Mouse (Mus musculus): Measurements from ENCODE around the gene Ethe1. TPM values are rescaled to one million over a fixed set of nuclear protein-coding genes. Genes with fewer than 3 reads are reported as not detected.

Ethe1 gene
- polyA plus RNA-seq, 1 experiment from 2014 or later, result 42.9 TPM

GRCm38 (mm10) chr7:24640450-24640849 lies 53.1 kb downstream of the Ethe1 start:
- no peak overlapping the region for H3K9ac ChIP-seq (ENCODE audit: low read length)
- ATAC-seq (replicated peaks; ENCODE audit: low FRiP score, low TSS enrichment, low read depth), result no peak
- H3K36me3 ChIP-seq (ENCODE audit: control insufficient read depth, insufficient read depth, low read length), result no peaks in the 10 kb centered on the region
- no peaks in the 10 kb centered on the region for H3K9me3 ChIP-seq (ENCODE audit: control insufficient read depth, low read length)
- no peak overlapping the region for H3K4me2 ChIP-seq (ENCODE audit: low read length)
- peaks cover 58% of the 10 kb centered on the region for H3K27me3 ChIP-seq (replicated peaks; ENCODE audit: control insufficient read depth, insufficient read depth, low read length)
- 57% methylated on average over 13 of the region's 13 CpGs for WGBS
- no peak for DNase-seq (ENCODE audit: low spot score)
- H3K27ac ChIP-seq (ENCODE audit: low read depth), result no peak overlapping the region
- no peak overlapping the region for H3K4me3 ChIP-seq (ENCODE audit: low read depth, low read length)
- H3K4me1 ChIP-seq (replicated peaks; ENCODE audit: control insufficient read depth, insufficient read depth, low read length), result 0 out of 2 replicates have a peak, but pooled peaks cover 3% of the 10 kb centered on the region

- peak; percentile 80 for DNase-seq (ENCODE audit: low spot score)
- peak; percentile 36; the same call in 1 of the 2 replicates for ATAC-seq (replicated peaks; ENCODE audit: low FRiP score, low TSS enrichment, low read depth)
- Histone ChIP-seq H3K4me3 (ENCODE audit: low read depth, low read length) (no peak overlapping the region), H3K4me2 (ENCODE audit: low read length) (no peak overlapping the region), H3K27ac (ENCODE audit: low read depth) (no peak overlapping the region), H3K9me3 (ENCODE audit: control insufficient read depth, low read length) (no peaks in the 10 kb centered on the region), H3K9ac (ENCODE audit: low read length) (no peak overlapping the region), H3K27me3 (replicated peaks; ENCODE audit: control insufficient read depth, insufficient read depth, low read length) (peaks cover 38% of the 10 kb centered on the region), H3K4me1 (replicated peaks; ENCODE audit: control insufficient read depth, insufficient read depth, low read length) (no peaks in the 10 kb centered on the region), H3K36me3 (ENCODE audit: control insufficient read depth, insufficient read depth, low read length) (no peaks in the 10 kb centered on the region)
- WGBS, result 13% methylated on average over 9 of the region's 9 CpGs
Observed at GRCm38 (mm10) chr7:24642491-24642890, 55.1 kb downstream of the Ethe1 start.

DNA sequence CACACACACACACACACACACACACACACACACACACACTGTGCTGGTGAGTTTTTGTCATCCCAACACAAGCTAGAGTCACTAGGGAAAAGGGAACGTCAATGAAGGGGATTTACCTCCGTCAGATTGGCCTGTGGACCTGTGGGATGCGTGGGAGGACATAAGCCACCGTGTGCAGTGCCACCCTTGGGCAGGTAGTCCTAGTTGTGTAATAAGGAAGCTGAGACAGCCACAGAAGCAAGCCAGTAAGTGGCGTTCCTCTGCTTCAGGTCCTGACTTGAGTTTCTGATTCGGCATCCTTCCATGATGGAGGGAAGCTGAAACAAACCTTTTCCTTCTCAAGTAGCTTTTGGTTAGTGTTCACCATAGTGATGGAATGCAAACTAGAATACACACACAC lies 57.1 kb downstream of the Ethe1 start:
- H3K27ac ChIP-seq (ENCODE audit: low read depth), result no peak overlapping the region
- no peak overlapping the region for H3K4me2 ChIP-seq (ENCODE audit: low read length)
- no peaks in the 10 kb centered on the region for H3K4me1 ChIP-seq (replicated peaks; ENCODE audit: control insufficient read depth, insufficient read depth, low read length)
- ATAC-seq (replicated peaks; ENCODE audit: low FRiP score, low TSS enrichment, low read depth), result no peak
- no peaks in the 10 kb centered on the region for H3K36me3 ChIP-seq (ENCODE audit: control insufficient read depth, insufficient read depth, low read length)
- H3K9me3 ChIP-seq (ENCODE audit: control insufficient read depth, low read length), result no peaks in the 10 kb centered on the region
- no peak overlapping the region for H3K9ac ChIP-seq (ENCODE audit: low read length)
- H3K4me3 ChIP-seq (ENCODE audit: low read depth, low read length), result no peak overlapping the region
- peaks cover 18% of the 10 kb centered on the region for H3K27me3 ChIP-seq (replicated peaks; ENCODE audit: control insufficient read depth, insufficient read depth, low read length)
- no peak for DNase-seq (ENCODE audit: low spot score)
- 82% methylated on average over 6 of the region's 6 CpGs for WGBS

DNA sequence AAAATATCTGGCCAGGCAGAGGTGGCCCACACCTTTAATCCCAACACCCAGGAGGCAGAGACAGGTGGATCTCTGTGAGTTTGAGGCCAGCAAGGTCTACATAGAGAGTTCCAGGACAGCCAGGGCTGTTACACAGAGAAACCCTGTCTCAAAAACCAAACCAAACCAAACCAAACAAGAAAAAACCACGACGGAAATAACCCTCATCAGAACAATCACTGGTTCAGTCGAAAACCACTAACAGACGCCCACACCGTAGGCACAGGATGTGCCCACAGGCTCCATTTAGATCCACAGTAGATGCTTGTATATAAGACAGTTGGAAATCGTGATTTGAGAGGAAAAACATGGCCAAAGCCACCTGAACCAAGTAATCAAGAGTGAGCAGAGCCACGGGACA lies 57.7 kb downstream of the Ethe1 start:
- DNase-seq (ENCODE audit: low spot score) (no peak), ATAC-seq (replicated peaks; ENCODE audit: low FRiP score, low TSS enrichment, low read depth) (no peak)
- Histone ChIP-seq H3K4me1 (replicated peaks; ENCODE audit: control insufficient read depth, insufficient read depth, low read length) (no peaks in the 10 kb centered on the region), H3K27me3 (replicated peaks; ENCODE audit: control insufficient read depth, insufficient read depth, low read length) (peaks cover 13% of the 10 kb centered on the region), H3K4me2 (ENCODE audit: low read length) (no peak overlapping the region), H3K9me3 (ENCODE audit: control insufficient read depth, low read length) (no peaks in the 10 kb centered on the region), H3K9ac (ENCODE audit: low read length) (no peak overlapping the region), H3K36me3 (ENCODE audit: control insufficient read depth, insufficient read depth, low read length) (no peaks in the 10 kb centered on the region), H3K27ac (ENCODE audit: low read depth) (no peak overlapping the region), H3K4me3 (ENCODE audit: low read depth, low read length) (no peak overlapping the region)
- WGBS, result 72% methylated on average over 7 of the region's 7 CpGs

DNA sequence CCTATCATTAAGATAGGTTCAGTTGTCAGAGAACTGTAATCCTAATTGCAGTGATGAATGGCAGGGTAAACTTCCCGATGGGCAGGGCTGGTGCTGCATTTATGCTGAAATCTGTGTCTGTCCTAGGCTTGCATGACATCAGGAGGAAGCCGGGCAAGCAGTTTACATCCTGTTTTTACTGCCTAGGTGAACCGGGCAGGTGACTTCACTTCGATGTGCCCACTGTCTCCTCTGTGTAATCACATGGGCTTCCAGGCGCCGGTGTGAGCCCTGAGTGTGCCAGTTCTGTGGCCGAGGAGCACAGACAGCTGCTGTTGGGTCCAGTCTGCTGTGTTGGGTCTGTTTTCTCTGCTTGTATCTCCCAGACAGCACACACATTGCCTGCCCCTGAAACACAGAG lies 59.1 kb downstream of the Ethe1 start:
- Histone ChIP-seq H3K27me3 (replicated peaks; ENCODE audit: control insufficient read depth, insufficient read depth, low read length) (peaks cover 2% of the 10 kb centered on the region; the same call in 1 of the 2 replicates), H3K4me2 (ENCODE audit: low read length) (no peak overlapping the region), H3K9me3 (ENCODE audit: control insufficient read depth, low read length) (no peaks in the 10 kb centered on the region), H3K36me3 (ENCODE audit: control insufficient read depth, insufficient read depth, low read length) (no peaks in the 10 kb centered on the region), H3K27ac (ENCODE audit: low read depth) (no peak overlapping the region), H3K9ac (ENCODE audit: low read length) (no peak overlapping the region), H3K4me1 (replicated peaks; ENCODE audit: control insufficient read depth, insufficient read depth, low read length) (no peaks in the 10 kb centered on the region), H3K4me3 (ENCODE audit: low read depth, low read length) (no peak overlapping the region)
- DNase-seq (ENCODE audit: low spot score), result no peak
- no peak for ATAC-seq (replicated peaks; ENCODE audit: low FRiP score, low TSS enrichment, low read depth)
- WGBS, result 77% methylated on average over 7 of the region's 7 CpGs

DNA sequence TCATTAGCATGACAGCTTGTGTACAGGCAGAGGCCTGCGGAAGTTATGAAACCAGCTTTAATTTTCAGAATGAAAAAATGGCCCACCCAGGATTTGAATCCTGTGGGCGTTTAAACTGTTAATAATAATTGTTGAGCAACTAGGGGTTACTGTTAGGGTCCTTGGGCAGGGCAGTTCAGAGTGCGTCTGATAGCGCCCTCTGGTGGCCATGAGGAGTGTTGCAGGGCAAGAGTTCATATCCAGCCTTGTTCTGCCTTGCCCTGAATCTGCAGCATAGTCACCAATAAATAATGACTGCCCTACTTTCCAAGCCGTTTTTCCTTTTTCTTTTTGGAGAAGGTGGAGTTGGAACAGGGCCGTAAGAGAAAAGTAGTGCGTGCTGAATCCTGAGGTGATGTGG lies 66.3 kb downstream of the Ethe1 start:
- H3K4me3 ChIP-seq (ENCODE audit: low read depth, low read length), result no peak overlapping the region
- no peak for ATAC-seq (replicated peaks; ENCODE audit: low FRiP score, low TSS enrichment, low read depth)
- peak; percentile 67 for DNase-seq (ENCODE audit: low spot score)
- H3K27me3 ChIP-seq (replicated peaks; ENCODE audit: control insufficient read depth, insufficient read depth, low read length), result no peaks in the 10 kb centered on the region
- 21% methylated on average over 7 of the region's 7 CpGs for WGBS
- no peaks in the 10 kb centered on the region for H3K4me1 ChIP-seq (replicated peaks; ENCODE audit: control insufficient read depth, insufficient read depth, low read length)
- H3K27ac ChIP-seq (ENCODE audit: low read depth), result no peak overlapping the region
- H3K36me3 ChIP-seq (ENCODE audit: control insufficient read depth, insufficient read depth, low read length), result no peaks in the 10 kb centered on the region
- no peaks in the 10 kb centered on the region for H3K9me3 ChIP-seq (ENCODE audit: control insufficient read depth, low read length)
- no peak overlapping the region for H3K4me2 ChIP-seq (ENCODE audit: low read length)
- no peak overlapping the region for H3K9ac ChIP-seq (ENCODE audit: low read length)

Other genes starting within 250 kb of the Ethe1 start
- gene Lypd5, start 238.3 kb upstream of the Ethe1 start, polyA plus RNA-seq (2014; fragmentation: Nextera tagmentation; extraction: Ambion mirVana), result not detected in 2 replicates
- gene Kcnn4, start 217.3 kb upstream of the Ethe1 start, polyA plus RNA-seq (2014; fragmentation: Nextera tagmentation; extraction: Ambion mirVana), result 0.43 and 0.70 TPM in 2 replicates
- 24.0 and 24.5 TPM in 2 replicates for gene Smg9, start 187.9 kb upstream of the Ethe1 start, polyA plus RNA-seq (2014; fragmentation: Nextera tagmentation; extraction: Ambion mirVana)
- gene Irgc1, start 135.2 kb upstream of the Ethe1 start, polyA plus RNA-seq (2014; fragmentation: Nextera tagmentation; extraction: Ambion mirVana), result not detected in 2 replicates
- 10.0 and 10.7 TPM in 2 replicates for gene Plaur, start 125.1 kb upstream of the Ethe1 start, polyA plus RNA-seq (2014; fragmentation: Nextera tagmentation; extraction: Ambion mirVana)
- 0.64 and 1.7 TPM in 2 replicates for gene Cadm4, start 105.5 kb upstream of the Ethe1 start, polyA plus RNA-seq (2014; fragmentation: Nextera tagmentation; extraction: Ambion mirVana)
- 30.3 and 33.7 TPM in 2 replicates for gene Zfp428, start 80.5 kb upstream of the Ethe1 start, polyA plus RNA-seq (2014; fragmentation: Nextera tagmentation; extraction: Ambion mirVana)
- gene AC161166.1, start 75.1 kb upstream of the Ethe1 start, polyA plus RNA-seq (2014; fragmentation: Nextera tagmentation; extraction: Ambion mirVana), result 0.40 and 0.46 TPM in 2 replicates
- 6.3 and 7.3 TPM in 2 replicates for gene Irgq, start 56.9 kb upstream of the Ethe1 start, polyA plus RNA-seq (2014; fragmentation: Nextera tagmentation; extraction: Ambion mirVana)
- not detected in 2 replicates for gene Pinlyp, start 41.4 kb upstream of the Ethe1 start, polyA plus RNA-seq (2014; fragmentation: Nextera tagmentation; extraction: Ambion mirVana)
- gene Xrcc1, start 41.3 kb upstream of the Ethe1 start, polyA plus RNA-seq (2014; fragmentation: Nextera tagmentation; extraction: Ambion mirVana), result 91.5 and 108 TPM in 2 replicates
- gene Zfp575, start 98 bp downstream of the Ethe1 start, polyA plus RNA-seq (2014; fragmentation: Nextera tagmentation; extraction: Ambion mirVana), result 3.1 and 3.6 TPM in 2 replicates
- 0.31 and 0.38 TPM in 2 replicates for gene Phldb3, start 23.2 kb downstream of the Ethe1 start, polyA plus RNA-seq (2014; fragmentation: Nextera tagmentation; extraction: Ambion mirVana)
- 0.50 and 0.77 TPM in 2 replicates for gene Lypd3, start 49.0 kb downstream of the Ethe1 start, polyA plus RNA-seq (2014; fragmentation: Nextera tagmentation; extraction: Ambion mirVana)
- not detected in 2 replicates for gene Tex101, start 89.1 kb downstream of the Ethe1 start, polyA plus RNA-seq (2014; fragmentation: Nextera tagmentation; extraction: Ambion mirVana)
- gene BC049730, start 121.7 kb downstream of the Ethe1 start, polyA plus RNA-seq (2014; fragmentation: Nextera tagmentation; extraction: Ambion mirVana), result not detected in 2 replicates
- not detected in 2 replicates for gene Gm4763, start 139.4 kb downstream of the Ethe1 start, polyA plus RNA-seq (2014; fragmentation: Nextera tagmentation; extraction: Ambion mirVana)
- gene Cd177, start 172.8 kb downstream of the Ethe1 start, polyA plus RNA-seq (2014; fragmentation: Nextera tagmentation; extraction: Ambion mirVana), result 0.11 and 0.50 TPM in 2 replicates
- gene Ceacam10, start 189.7 kb downstream of the Ethe1 start, polyA plus RNA-seq (2014; fragmentation: Nextera tagmentation; extraction: Ambion mirVana), result not detected in 2 replicates